Mouse (Mus musculus) embryo, embryonic 10.5 days (tissue): ENCODE measurements at regions not wholly inside any gene's neighbourhood (a gene's known extent, or its start where the extent isn't known, plus 50 kb on each side); places are given as distances from the start of the nearest gene placed in this dataset.

Experiments
- DNase-seq: peaks from one replicate; pipeline ENCODE4 v3.0.0-alpha.2; 2015; ENCODE audit warnings: low spot score

GRCm38 (mm10) chr14:9338220-9338619 is 672.2 kb upstream of the 4930452B06Rik start:
- DNase-seq: no peak

DNA sequence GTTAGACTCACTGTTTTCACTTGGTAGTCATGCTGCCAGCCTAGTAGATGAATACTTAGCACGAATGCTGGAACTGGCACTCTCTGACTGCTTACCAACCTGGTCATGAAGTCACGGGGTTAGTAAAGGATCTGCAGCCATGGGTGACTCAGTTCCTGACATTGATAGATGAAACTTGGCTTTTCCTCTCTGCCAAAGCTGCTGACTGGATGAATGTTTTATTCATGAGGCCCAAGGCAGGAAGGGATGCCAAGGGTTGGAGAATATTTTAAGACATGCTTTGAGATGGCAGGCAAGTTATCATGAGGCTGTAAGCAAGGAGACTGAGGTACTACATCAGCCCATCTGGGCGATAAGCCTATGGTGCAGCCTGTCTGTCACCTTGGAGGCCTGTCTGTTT is 671.1 kb upstream of the 4930452B06Rik start:
- DNase-seq: no peak

DNA sequence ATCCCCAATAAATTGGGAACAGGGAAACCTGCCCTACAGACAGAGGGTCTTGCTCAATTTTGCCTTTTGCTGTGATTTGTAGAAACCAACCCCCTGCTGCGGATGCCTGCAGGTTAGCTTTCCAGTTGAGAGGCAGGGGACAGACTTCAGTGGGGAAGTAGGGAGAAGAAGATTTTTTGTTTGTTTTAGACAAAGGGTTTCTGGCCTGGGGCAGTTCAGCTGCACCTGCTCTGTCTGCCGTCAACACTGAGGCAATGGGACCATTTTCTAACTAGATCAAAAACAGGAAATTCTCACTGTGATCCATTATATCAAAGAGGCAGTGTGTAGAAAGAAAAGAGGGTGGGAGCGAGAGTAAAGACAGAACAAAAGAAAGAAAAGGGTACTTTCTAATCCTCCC is 665.6 kb upstream of the 4930452B06Rik start:
- no peak for DNase-seq

GRCm38 (mm10) chr14:9330767-9331166 is 664.7 kb upstream of the 4930452B06Rik start:
- DNase-seq: no peak

- DNase-seq: peak; percentile 48
Measured at GRCm38 (mm10) chr14:9329839-9330485, 663.9 kb upstream of the 4930452B06Rik start.

- no peak for DNase-seq
Measured at GRCm38 (mm10) chr14:9327344-9327743, 661.3 kb upstream of the 4930452B06Rik start.

DNA sequence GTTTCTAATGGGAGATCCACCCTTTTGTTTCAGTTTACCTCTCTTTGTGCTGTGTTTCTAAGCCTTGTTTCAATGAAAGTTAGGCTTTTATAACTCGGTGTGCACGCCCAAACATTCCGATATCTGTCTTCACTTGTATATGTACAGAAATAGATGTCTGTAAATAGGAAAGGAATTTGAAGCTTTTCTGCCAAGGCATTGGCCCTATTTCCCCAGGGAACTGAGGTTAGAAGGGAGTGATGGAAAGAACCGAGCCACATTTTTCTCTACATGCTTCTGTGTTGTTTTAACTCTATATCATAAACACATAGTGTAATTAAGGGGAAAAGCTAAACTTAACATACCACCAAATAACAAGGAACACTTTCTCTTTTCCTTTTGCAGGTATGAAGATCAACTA is 653.8 kb upstream of the 4930452B06Rik start:
- DNase-seq: no peak

DNA sequence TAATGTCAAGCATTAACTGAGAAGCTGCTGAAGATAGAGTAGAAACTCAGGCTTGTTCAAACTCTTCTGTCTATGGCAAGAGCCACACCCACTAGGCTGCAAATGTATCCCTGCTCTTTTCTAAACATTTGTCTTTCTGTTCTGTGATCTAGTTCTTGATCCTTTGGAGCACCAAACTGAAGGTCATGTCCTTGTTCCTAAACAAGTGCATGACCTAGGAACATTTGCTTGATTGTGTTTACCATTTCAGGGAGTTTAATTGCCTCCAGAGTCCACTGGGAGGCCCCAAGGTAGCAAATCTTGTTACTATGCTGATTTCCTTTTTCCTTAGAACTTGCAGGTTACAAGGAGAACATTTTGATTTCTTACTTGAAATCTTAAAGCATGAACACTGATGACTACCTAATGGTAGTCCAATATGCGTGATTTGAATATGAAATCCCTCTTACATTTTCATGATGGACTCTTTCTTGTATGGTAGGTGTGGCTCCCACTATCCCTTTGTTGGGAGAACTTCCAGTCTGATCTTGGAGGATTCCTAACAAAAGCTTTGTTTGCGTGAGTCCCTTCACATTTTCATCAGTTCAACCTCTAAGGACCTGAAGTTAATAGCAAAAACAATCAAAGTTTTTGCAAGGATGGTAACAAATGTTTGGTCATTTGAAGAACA is 652.9 kb upstream of the 4930452B06Rik start:
- DNase-seq: no peak

DNA sequence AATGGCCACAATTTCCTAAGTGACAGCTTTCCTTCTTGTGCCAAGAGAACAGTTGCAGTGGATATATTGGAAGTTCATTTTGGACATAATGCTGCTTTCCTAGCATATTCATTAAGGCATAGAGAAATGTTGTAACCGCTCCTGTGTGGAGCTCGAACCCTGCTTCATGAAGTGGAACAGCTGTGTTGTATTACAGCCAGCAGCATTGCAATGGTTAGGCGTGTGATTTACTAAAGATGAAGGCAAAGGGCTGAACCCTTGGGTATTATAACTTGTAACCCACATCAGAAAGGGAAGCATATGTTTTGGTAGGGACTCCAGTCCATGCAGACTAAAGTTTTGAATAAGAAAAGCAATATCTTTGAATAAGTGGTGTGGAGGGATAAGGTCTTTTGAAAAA is 649.2 kb upstream of the 4930452B06Rik start:
- no peak for DNase-seq

DNA sequence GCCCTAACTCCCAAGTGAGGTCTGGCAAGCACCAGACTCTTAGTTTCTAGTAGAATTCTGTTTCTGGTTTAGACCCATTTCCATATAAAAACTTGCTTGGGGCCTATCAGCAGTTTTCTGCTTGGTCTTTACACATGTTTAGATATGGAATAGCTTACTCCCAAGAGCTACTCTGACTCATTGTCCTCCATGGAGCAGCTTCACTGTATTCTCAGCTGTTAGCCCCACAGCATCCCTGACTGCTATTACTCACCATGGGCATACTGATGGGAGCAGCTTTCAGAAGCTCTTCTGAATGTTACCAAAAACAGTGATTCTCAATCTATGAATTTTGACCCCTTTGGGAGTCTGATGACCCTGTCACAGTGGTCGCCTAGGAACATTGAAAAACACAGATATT is 630.1 kb upstream of the 4930452B06Rik start:
- no peak for DNase-seq

DNA sequence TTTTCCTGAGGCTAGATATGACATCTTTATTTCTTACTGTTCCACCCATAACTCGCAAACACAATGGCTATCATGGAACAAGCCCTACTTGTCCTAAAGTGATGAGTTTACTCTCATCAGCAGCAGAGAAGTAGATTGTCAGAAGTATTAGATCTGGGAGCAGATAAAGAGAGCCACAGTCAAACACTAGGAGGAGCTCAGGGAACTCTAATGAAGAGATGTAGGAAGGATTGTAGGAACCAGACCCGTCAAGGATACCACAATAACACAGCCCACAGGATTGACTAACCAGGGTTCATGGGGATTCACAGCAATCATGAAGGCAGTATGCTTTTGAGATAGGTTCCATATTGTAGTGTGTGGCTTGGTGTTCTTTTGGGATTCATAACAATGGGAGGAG is 628.5 kb upstream of the 4930452B06Rik start:
- DNase-seq: no peak

DNA sequence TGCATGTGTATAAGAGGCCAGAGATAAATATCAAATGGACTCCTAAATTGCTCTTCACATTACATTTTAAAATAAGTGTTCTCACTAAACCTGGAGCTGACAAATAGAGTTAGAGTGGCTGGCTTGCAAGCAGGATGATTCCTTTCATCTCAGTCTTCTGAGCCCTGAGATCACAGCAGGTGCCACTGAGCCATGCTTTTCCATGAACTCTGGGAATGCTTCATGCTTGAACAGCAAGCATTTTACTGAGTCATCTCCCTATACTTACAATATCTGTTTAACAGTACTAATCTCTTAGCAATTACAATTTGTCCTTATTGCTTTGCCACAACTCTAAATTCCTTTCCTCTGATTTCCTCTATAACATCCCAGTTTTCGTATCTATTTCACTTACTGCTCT is 622.1 kb upstream of the 4930452B06Rik start:
- DNase-seq: no peak

DNA sequence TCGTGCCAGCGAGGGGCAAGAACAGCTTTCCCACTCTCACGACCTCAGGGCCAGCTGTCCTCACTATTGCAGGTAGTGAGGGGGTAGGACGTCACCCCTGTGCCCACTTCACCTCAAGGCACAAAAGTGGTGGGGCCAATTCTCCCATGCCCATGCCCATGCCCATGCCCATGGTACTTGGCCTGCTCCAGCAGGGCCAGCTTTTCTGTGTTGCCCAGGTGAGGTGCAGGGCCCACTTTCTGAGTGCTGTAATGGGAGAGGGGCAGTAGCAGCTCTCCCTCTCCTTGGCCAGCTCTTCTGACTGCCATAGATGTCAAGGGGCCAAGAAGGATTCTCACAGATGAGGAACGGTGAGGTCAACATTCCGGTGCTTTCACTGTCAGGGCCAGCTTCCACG is 619.6 kb upstream of the 4930452B06Rik start:
- DNase-seq: no peak

- DNase-seq: no peak
Measured at GRCm38 (mm10) chr14:9284976-9285605, 619.1 kb upstream of the 4930452B06Rik start.

GRCm38 (mm10) chr14:9267282-9268091 is 601.4 kb upstream of the 4930452B06Rik start:
- DNase-seq: no peak

DNA sequence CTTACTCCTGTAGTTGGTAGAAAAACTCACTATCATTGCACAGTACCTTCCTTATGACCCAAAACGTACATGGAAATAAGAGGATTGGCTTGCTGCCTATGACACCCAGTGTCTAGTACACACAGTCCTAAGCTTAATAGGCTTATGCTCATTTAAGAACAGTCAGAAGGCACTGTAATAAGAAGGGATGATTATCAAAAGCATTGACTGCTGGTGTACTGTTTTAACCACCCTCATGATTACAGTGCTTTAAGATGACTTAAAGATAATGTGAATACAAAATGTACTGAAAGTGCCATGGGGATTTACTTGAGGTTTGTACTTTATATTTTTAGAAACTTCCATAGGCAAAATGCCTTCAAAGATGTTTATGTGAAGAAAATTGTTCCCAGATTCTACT is 586.0 kb upstream of the 4930452B06Rik start:
- no peak for DNase-seq

- DNase-seq: no peak
Measured at GRCm38 (mm10) chr14:9245266-9245665, 579.2 kb upstream of the 4930452B06Rik start.

- DNase-seq: no peak
Measured at GRCm38 (mm10) chr14:9243336-9243735, 577.3 kb upstream of the 4930452B06Rik start.

GRCm38 (mm10) chr14:9242118-9242517 is 576.1 kb upstream of the 4930452B06Rik start:
- DNase-seq: no peak

- DNase-seq: no peak
Measured at GRCm38 (mm10) chr14:9227670-9228069, 561.6 kb upstream of the 4930452B06Rik start.

- DNase-seq: no peak
Measured at GRCm38 (mm10) chr14:9200246-9200645, 534.2 kb upstream of the 4930452B06Rik start.

GRCm38 (mm10) chr14:9192122-9192769 is 526.2 kb upstream of the 4930452B06Rik start:
- no peak for DNase-seq
